Mouse (Mus musculus): ENCODE results near the gene Pot1b. TPM values are rescaled to one million over a fixed set of nuclear protein-coding genes. Genes with fewer than 3 reads are reported as not detected.

Pot1b gene
- 10.4 TPM for polyA plus RNA-seq (2014; fragmentation: Illumina TruSeq; extraction: RNeasy Lipid Tissue Mini Kit (QIAGEN cat#74804); ENCODE audit: low read depth, low replicate concordance)

DNA sequence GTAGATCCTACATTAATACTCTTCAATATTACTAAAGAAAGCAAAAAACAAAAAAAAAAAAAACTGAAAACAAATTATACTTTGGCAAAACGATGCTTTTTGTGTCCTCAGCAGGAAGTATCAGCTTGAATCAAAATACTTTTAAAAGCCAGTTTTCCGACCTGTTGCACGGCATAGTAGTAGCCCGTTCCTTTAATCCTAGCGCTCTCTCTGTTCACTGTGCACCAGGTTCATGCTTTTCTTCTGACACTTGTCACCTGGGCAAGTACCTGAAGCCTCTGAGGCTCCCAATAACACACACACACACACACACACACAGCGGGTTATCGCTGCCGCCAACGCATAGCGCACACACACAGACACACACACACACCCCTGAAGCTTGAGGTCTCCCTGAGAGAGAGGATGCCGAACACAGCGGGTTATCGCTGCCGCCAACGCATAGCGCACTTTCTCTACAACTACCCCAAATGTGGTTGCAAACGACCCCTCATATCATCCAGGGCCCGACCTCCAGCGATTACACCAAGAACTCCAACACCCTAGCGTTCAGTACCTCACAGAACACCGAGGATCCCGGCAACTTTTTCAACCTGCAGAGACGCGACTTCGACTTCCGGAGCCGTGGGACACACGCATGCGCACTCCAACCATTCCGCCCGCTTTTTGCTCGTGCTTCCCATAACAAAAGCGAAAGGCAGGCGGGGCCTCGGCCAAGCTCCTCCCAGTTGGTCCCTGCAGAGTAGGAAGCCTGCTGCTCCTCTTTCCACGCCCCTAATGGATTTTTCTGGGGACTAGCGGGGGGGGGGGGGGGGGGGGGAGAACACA lies at the start of gene Pot1b:
TSS of gene Pot1b (minus strand) at position 645 of the 828 bp plus-strand sequence.

DNA sequence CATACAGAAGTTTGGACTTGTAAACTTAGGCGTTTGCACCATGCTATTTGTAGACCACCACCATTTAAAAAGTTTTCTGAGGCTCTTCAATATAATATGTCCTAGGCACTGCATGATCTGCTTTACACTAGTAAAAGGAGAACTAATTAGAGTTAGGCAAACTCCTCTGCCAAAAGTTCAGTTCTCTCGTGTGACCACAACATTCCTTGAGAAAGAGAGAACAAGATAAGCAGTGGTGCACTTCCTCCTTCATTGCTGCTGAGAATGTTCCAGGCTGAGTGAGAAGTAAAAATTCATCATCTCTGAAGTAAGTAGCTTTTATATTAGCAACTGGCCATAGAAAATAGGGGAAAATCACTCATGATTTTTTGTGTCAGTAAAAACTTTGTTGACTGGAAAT lies 37.4 kb upstream of the Pot1b start, which contains the start of gene Adgre4:
TSS of gene Adgre4 (plus strand) at position 199 of the 400 bp plus-strand sequence.

DNA sequence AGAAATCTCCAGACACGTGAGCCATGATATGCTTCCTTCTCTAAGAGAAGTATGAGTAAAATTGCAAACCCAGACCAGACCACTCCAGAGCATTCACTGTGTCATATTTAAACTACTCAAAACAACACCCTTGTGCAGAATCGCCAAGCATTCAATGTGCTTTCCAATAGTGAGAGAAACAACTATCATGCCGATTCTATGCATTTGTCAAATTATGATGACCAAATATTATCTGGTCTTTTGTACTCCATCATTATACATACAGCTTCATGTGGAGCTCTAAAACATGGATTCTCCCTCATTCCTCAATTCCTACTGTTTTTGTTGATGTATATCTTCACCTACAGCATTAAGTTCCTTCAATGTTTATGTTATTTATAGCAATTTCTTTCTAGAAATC lies 87.3 kb downstream of the Pot1b start, which contains the start of gene Vmn2r118:
TSS of gene Vmn2r118 (minus strand) at position 101 of the 400 bp plus-strand sequence.

Other genes starting within 250 kb of the Pot1b start
- not detected for gene Vmn2r118, start 87.4 kb downstream of the Pot1b start, polyA plus RNA-seq (2014; fragmentation: Illumina TruSeq; extraction: RNeasy Lipid Tissue Mini Kit (QIAGEN cat#74804); ENCODE audit: low read depth, low replicate concordance)
- gene Adgre4, start 37.4 kb upstream of the Pot1b start, polyA plus RNA-seq (2014; fragmentation: Illumina TruSeq; extraction: RNeasy Lipid Tissue Mini Kit (QIAGEN cat#74804); ENCODE audit: low read depth, low replicate concordance) = 0.12 TPM
- gene Zfp119a, start 166.3 kb upstream of the Pot1b start, polyA plus RNA-seq (2014; fragmentation: Illumina TruSeq; extraction: RNeasy Lipid Tissue Mini Kit (QIAGEN cat#74804); ENCODE audit: low read depth, low replicate concordance) = 23.5 TPM
- 38.6 TPM for gene Zfp959, start 179.5 kb upstream of the Pot1b start, polyA plus RNA-seq (2014; fragmentation: Illumina TruSeq; extraction: RNeasy Lipid Tissue Mini Kit (QIAGEN cat#74804); ENCODE audit: low read depth, low replicate concordance)
- 22.8 TPM for gene Zfp119b, start 236.9 kb upstream of the Pot1b start, polyA plus RNA-seq (2014; fragmentation: Illumina TruSeq; extraction: RNeasy Lipid Tissue Mini Kit (QIAGEN cat#74804); ENCODE audit: low read depth, low replicate concordance)
- gene Ebi3, start 240.0 kb upstream of the Pot1b start, polyA plus RNA-seq (2014; fragmentation: Illumina TruSeq; extraction: RNeasy Lipid Tissue Mini Kit (QIAGEN cat#74804); ENCODE audit: low read depth, low replicate concordance) = not detected
- 0.57 TPM for gene Yju2, start 246.5 kb upstream of the Pot1b start, polyA plus RNA-seq (2014; fragmentation: Illumina TruSeq; extraction: RNeasy Lipid Tissue Mini Kit (QIAGEN cat#74804); ENCODE audit: low read depth, low replicate concordance)